Mouse (Mus musculus) limb, embryonic 14.5 days (tissue): ENCODE results near the gene Sbno2. TPM values are rescaled to one million over a fixed set of nuclear protein-coding genes. Genes with fewer than 3 reads are reported as not detected.

ENCODE experiments used
- ATAC-seq: fragments of 200-750 bp; cut with Nextera tagmentation; 2 replicates; pipeline ENCODE4 v1.8.0; 2017; ENCODE audit warnings: low read depth, moderate number of reproducible peaks, moderate TSS enrichment; ENCODE audit not compliant: low FRiP score
- DNase-seq: peaks from one replicate; pipeline ENCODE4 v3.0.0-alpha.2; 2015; ENCODE audit warnings: low spot score
- H3K27ac ChIP-seq: fragments of 300-500 bp; sonication (generic); replicated peaks from 2 replicates; pipeline ENCODE4 v1.5.1; 2014; ENCODE audit warnings: low read depth, mild to moderate bottlenecking, low read length, moderate library complexity, mixed read lengths
- H3K27me3 ChIP-seq: fragments of 300-500 bp; sonication (generic); 2 replicates; pipeline ENCODE4 v1.6.1; 2014; ENCODE audit warnings: low read length, mixed read lengths; ENCODE audit not compliant: control insufficient read depth, insufficient read depth
- H3K36me3 ChIP-seq: fragments of 300-500 bp; sonication (generic); 2 replicates; pipeline ENCODE4 v1.6.1; 2014; ENCODE audit warnings: mild to moderate bottlenecking, low read length, moderate library complexity, mixed read lengths; ENCODE audit not compliant: control insufficient read depth, insufficient read depth
- H3K4me1 ChIP-seq: fragments of 300-500 bp; sonication (generic); 2 replicates; pipeline ENCODE4 v1.6.1; 2014; ENCODE audit warnings: antibody characterized with exemption, low read length, mixed read lengths; ENCODE audit not compliant: control insufficient read depth, insufficient read depth
- H3K4me2 ChIP-seq: fragments of 300-500 bp; sonication (generic); replicated peaks from 2 replicates; pipeline ENCODE4 v1.6.1; 2014; ENCODE audit warnings: low read depth, mild to moderate bottlenecking, low read length, moderate library complexity; ENCODE audit not compliant: severe bottlenecking
- H3K4me3 ChIP-seq: fragments of 300-500 bp; sonication (generic); replicated peaks from 2 replicates; pipeline ENCODE4 v1.5.1; 2014; ENCODE audit warnings: low read length
- H3K9ac ChIP-seq: fragments of 300-500 bp; sonication (generic); 2 replicates; pipeline ENCODE4 v1.6.1; 2014; ENCODE audit warnings: mild to moderate bottlenecking, low read depth, low read length, moderate library complexity; ENCODE audit not compliant: severe bottlenecking
- H3K9me3 ChIP-seq: fragments of 300-500 bp; sonication (generic); 2 replicates; pipeline ENCODE4 v1.6.1; 2016; ENCODE audit warnings: low read length; ENCODE audit not compliant: control insufficient read depth
- POLR2A ChIP-seq: fragments of 200-500 bp; IDR thresholded peaks from 2 replicates; pipeline ENCODE4 v1.8.0; 2012; ENCODE audit warnings: inconsistent platforms, mild to moderate bottlenecking, moderate library complexity, borderline replicate concordance; ENCODE audit not compliant: insufficient read depth, insufficient read length; ENCODE audit errors: extremely low read depth
- WGBS: fragments of 180-500 bp; shearing (Covaris S2); extraction: QIAGEN DNeasy Blood & Tissue Kit; methylation state at CpG from one replicate; pipeline ENCODE4 v1.1.7; 2014; 5-methylcytosine and 5-hydroxymethylcytosine counted together
- polyA plus RNA-seq, 2 experiments: library from polyadenylated mRNA; depleted of rRNA in 1 of 2; stranded (reverse) in 1 of 2; unstranded in 1 of 2; fragments of >200 nt; fragmentation: Nextera tagmentation in 1 of 2; extraction: Ambion mirVana in 1 of 2; gene quantifications; 2 replicates each; pipeline versions ENCODE4 v1.2.1 to v1.2.3; 2012 to 2014

The Sbno2 gene
- polyA plus RNA-seq, 2 experiments, result 16.8 to 24.9 TPM

DNA sequence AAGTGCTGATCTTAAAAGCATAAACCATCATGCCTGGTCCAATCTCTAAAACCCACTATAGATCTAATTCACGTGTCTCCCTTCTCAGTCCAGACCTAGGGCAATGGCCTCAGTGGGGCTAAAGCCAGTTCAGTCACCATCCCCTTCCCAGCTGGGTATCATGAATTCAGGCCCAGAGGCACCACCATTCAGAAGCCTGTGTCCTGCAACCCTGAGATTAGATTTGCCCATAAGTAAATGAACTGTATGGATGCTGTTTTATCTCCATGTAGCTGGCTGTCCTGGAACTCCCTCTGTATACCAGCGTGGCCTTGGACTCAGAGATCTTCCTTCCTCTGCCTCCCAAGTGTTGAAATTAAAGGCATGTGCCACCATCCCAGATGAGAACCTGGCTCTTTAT is 2.3 kb downstream of the Sbno2 start:
- Histone ChIP-seq H3K4me3 (peak overlapping the region; percentile 89), H3K4me1 (peaks cover 12% of the 10 kb centered on the region; the same call in 1 of the 2 replicates), H3K9ac (peak overlapping the region; percentile 81; the same call in 1 of the 2 replicates), H3K4me2 (peak overlapping the region; percentile 88), H3K27ac (0 out of 2 replicates have a peak overlapping the region, but pooled peaks have one; percentile 19), H3K27me3 (no peaks in the 10 kb centered on the region), H3K36me3 (peaks cover 4% of the 10 kb centered on the region; the same call in 1 of the 2 replicates), H3K9me3 (no peaks in the 10 kb centered on the region)
- TF ChIP-seq POLR2A, result no peak
- DNase-seq (no peak), ATAC-seq (no peak)
- 85% methylated on average over 2 of the region's 2 CpGs for WGBS

DNA sequence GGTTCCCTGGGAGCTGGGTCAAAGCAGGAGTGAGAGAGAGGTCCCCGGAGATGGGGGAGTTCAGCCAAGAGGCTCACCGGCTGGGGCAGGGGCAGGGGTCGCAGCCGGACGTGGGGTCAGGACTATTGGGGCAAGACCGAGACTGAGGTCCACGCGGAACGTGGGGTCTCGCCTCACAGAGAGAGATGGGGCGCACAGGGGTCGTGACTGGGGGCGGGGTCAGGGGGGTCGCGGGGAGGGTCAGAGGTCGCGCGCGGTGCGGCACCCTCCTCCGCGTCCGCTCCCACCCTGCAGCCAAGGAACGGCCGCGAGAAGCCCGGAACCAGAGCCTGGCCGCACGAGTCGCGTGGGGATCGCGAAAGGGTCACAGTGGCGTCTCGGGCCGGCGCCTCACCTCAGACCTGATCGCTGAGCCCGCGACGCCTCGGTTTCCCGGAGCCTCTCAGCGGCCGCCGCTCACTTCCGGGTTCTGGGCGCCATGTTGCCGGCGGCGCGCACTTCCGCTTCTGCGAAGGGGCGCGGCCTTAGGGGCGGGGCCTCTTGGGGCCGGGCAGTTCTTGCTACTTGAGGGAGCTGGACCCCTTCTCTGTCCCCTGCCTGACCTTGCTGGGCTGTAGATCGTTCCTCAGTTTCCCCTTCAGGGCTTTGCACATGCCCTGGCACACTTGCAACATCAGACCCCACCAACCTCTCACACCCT is 3.0 kb downstream of the Sbno2 start:
- peaks cover 4% of the 10 kb centered on the region; the same call in 1 of the 2 replicates for H3K36me3 ChIP-seq
- TF ChIP-seq POLR2A, result no peak
- DNase-seq (peak; percentile 77), ATAC-seq (peak; percentile 87)
- 0 out of 2 replicates have a peak overlapping the region, but pooled peaks have one; percentile 19 for H3K27ac ChIP-seq
- H3K4me2 ChIP-seq, result peak overlapping the region; percentile 88
- peaks cover 18% of the 10 kb centered on the region for H3K4me1 ChIP-seq
- H3K4me3 ChIP-seq, result peak overlapping the region; percentile 89
- H3K9me3 ChIP-seq, result no peaks in the 10 kb centered on the region
- no peaks in the 10 kb centered on the region for H3K27me3 ChIP-seq
- under 1% methylated on average over 53 of the region's 59 CpGs for WGBS
- H3K9ac ChIP-seq, result peak overlapping the region; percentile 81

GRCm38 (mm10) chr10:80100982-80101381 is 4.4 kb downstream of the Sbno2 start:
- Histone ChIP-seq H3K27ac (no peak overlapping the region), H3K9me3 (no peaks in the 10 kb centered on the region), H3K27me3 (no peaks in the 10 kb centered on the region), H3K4me1 (peaks cover 21% of the 10 kb centered on the region), H3K4me2 (peak overlapping the region; percentile 88; the same call in 1 of the 2 replicates), H3K9ac (no peak overlapping the region), H3K4me3 (0 out of 2 replicates have a peak overlapping the region, but pooled peaks have one; percentile 89), H3K36me3 (peaks cover 4% of the 10 kb centered on the region; the same call in 1 of the 2 replicates)
- DNase-seq (no peak), ATAC-seq (no peak)
- 48% methylated on average over 11 of the region's 11 CpGs for WGBS
- TF ChIP-seq POLR2A, result no peak

DNA sequence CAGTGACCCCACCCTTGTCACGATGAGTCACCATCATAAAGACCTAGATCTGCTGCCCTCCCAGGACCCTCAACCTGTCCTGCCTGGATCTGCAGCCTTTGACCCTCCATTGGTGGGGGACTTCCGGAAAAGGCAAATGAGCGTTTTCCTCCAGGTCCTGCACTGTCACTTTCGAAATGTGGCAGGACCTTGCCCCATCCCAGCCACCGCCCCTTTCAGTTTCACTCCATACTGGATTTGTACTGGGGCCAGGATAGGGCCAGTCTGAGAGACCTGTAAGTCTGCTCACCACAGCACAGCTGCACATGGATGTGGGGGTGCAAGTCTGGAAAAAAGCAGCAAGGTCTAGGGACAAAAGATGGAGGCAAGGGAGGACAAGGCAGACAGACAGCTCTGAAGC is 6.7 kb downstream of the Sbno2 start:
- DNase-seq (no peak), ATAC-seq (no peak)
- H3K9ac ChIP-seq, result no peak overlapping the region
- peaks cover 21% of the 10 kb centered on the region for H3K4me1 ChIP-seq
- peaks cover 4% of the 10 kb centered on the region; the same call in 1 of the 2 replicates for H3K36me3 ChIP-seq
- 83% methylated on average over 5 of the region's 5 CpGs for WGBS
- no peak overlapping the region for H3K27ac ChIP-seq
- no peaks in the 10 kb centered on the region for H3K9me3 ChIP-seq
- H3K27me3 ChIP-seq, result no peaks in the 10 kb centered on the region
- no peak overlapping the region for H3K4me2 ChIP-seq
- H3K4me3 ChIP-seq, result no peak overlapping the region
- TF ChIP-seq POLR2A, result no peak

DNA sequence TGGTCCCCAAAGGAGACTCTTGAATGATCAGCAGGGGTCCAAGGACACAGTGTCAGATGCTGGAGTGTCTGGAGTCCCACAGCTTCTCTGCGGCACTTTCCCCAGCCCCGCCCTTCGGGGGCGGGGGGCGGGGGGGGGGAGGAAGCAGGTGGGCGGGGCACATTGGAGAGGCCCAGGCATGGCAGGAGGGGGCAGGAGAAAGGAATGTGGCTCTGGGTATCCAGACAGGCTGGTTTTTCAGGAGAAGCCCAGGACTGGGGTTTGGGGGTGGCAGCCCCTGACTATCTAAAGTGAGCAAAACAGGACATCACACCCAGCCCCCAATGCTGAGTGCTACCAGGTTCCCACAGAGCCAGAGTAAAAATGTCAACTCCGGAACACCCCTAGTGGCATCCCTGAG is 8.1 kb downstream of the Sbno2 start:
- Histone ChIP-seq H3K4me2 (no peak overlapping the region; the same call in 1 of the 2 replicates), H3K4me1 (peaks cover 17% of the 10 kb centered on the region), H3K4me3 (no peak overlapping the region), H3K9ac (no peak overlapping the region), H3K9me3 (no peaks in the 10 kb centered on the region), H3K27ac (no peak overlapping the region), H3K27me3 (no peaks in the 10 kb centered on the region), H3K36me3 (peaks cover 4% of the 10 kb centered on the region; the same call in 1 of the 2 replicates)
- 9% methylated on average over 7 of the region's 7 CpGs for WGBS
- ATAC-seq (no peak), DNase-seq (no peak)
- no peak for TF ChIP-seq POLR2A
